Mouse (Mus musculus) left cerebral cortex, postnatal 25 days (tissue): ENCODE results near the gene Kbtbd7. TPM values are rescaled to one million over a fixed set of nuclear protein-coding genes. Genes with fewer than 3 reads are reported as not detected.
"Not testable (repeated sequence)": the region's sequence is repeated elsewhere in the genome, so short reads cannot be mapped to it uniquely, and the experiment has no call there.

Experiments
- DNase-seq, 2 experiments: peaks; one replicate each; pipeline ENCODE4 v3.0.0; 2022; ENCODE audit warnings: low spot score in 2 of 2, mixed read lengths in 1 of 2
- intact Hi-C: fragments of 180-260 bp; cut with DNase I; formaldehyde crosslinking; loops from one replicate; pipeline ENCODE4 v1.15.1; 2025
- total RNA-seq, 2 experiments: library from RNA; stranded (reverse); gene quantifications; 2 replicates each; pipeline ENCODE4 v1.2.3; 2021

Kbtbd7 gene
- total RNA-seq, 2 experiments from 2014 or later, result 39.8 to 41.0 TPM

DNA sequence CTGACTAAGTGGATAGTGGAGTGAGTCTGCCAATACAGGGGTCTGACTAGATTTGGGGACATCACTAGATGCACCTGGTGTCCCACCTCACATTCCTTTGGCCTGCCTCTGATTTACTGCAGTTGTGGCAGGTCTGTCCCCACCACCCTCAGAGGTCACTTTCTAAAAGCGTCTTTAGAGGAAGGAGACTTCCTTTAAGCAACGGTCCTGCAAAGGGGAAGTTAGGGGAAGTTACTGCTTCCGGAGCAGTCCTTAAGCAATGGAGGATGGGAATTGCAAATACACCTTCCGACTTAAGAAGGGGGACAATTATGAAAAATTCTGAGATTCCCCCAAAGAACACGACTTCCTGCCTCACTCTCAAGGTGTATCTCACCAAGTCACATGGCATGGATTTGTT is 15.1 kb downstream of the Kbtbd7 start:
- DNase-seq, result no peak
- intact Hi-C loops, result no loop called here

DNA sequence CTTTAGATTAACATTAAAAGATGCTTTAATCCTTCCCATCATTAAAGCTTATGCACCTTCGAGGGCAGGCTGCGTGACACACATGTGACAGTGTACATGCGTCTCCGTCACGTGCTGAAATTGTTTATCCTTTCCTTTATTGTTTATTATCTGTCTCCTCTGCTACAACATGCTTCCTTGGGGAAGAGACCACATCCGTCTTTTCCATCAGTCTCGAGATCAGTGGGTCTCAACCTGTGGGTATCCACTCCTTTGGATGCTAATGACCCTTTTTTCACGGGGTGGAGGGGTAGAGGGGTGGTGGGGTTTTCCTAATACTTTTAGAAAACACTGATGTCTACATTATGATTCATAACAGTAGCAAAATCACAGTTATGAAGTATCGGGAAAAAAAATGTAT is 18.3 kb downstream of the Kbtbd7 start:
- intact Hi-C loops, result no loop called here
- no peak for DNase-seq

DNA sequence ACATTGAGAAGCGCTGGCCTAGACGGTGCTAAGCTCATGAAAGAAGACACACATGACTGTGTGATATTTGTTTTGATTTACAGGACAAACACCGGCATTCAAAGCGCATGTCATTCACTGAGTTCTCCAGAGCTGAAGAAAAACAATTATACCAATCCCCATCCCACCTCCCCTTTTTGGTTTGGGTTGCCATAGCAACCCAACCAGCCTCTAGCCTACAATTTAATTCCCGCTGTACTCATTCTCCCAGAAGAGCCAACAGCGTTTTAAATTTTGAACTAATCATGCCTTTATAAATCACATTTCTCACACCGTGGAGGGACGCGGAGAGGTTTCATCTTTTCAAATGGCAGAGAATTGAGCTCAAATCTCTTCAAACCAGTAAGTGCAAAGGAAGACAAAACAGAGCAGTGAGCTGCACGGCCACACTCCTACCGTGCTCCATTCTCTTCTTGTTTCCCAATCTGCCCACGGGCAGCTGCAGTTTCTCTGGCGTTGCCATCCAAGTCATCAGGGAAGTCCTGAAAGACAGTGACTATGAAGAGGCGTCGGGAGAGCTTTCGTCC is 18.8 kb downstream of the Kbtbd7 start:
- peak; percentile 31 to 59 for DNase-seq
- intact Hi-C loops, result no loop called here

DNA sequence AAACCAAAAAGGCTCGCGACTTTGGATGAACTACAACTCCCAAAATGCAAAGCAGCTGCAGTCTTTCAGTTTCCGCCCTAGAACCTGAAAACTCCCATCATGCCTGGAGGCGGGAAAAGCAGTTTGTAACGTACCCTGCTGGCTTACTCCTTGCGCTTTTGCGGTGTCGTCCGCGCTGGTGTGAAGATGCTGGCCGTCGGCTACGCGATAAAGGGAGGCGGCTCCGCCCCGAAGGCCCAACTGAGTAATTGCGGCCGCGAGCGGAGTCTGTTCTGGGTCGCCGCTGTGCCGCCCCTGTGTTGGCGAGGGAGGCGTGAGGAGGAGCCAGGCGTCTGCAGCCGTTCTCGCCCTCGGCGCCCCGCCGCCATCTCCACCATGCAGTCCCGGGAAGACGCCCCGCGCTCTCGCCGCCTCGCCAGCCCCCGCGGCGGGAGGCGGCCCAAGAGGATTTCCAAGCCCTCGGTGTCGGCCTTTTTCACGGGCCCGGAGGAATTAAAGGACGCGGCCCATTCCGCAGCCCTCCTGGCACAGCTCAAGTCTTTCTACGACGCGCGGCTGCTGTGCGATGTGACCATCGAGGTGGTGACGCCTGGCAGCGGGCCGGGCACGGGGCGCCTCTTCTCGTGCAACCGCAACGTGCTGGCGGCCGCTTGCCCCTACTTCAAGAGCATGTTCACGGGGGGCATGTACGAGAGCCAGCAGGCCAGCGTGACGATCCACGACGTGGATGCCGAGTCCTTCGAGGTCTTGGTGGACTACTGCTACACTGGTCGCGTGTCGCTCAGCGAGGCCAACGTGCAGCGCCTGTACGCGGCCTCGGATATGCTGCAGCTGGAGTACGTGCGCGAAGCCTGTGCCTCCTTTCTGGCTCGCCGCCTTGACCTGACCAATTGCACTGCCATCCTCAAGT is 25.6 kb downstream of the Kbtbd7 start, which contains the start of gene Kbtbd6:
Gene Kbtbd6, plus strand, starts transcription at position 155 of the 910 bp plus-strand sequence.
- intact Hi-C loops, result not testable (repeated sequence)
- DNase-seq, result peak; percentile 78 to 89

DNA sequence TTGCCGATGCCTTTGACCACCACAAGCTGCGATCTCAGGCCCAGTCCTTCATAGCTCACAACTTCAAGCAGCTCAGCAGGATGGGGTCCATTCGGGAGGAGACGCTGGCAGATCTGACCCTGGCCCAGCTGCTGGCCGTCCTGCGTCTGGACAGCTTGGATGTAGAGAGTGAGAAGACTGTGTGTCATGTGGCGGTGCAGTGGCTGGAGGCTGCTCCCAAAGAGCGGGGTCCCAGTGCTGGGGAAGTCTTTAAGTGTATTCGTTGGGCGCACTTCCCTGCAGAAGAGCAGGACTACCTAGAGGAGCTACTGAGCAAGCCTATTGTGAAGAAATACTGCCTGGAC is 26.3 kb downstream of the Kbtbd7 start:
- intact Hi-C loops, DNase-seq: not testable (repeated sequence)

DNA sequence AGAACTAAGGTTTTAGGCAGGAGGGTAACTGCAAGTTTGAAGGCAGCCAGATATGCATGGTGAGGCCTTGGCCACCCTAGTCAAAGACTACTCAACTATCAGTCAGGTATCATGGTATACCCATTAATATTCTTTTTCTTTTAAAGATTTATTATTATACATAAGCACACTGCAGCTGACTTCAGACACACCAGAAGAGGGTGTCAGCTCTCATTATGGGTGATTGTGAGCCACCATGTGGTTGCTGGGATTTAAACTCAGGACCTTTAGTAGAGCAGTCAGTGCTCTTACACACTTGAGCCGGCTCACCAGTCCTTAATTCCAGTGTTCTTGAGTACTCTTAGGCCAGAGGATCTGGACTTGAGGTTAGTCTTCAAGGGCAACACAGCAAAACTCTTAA is 34.1 kb downstream of the Kbtbd7 start:
- intact Hi-C loops, result no loop called here
- DNase-seq, result no peak

DNA sequence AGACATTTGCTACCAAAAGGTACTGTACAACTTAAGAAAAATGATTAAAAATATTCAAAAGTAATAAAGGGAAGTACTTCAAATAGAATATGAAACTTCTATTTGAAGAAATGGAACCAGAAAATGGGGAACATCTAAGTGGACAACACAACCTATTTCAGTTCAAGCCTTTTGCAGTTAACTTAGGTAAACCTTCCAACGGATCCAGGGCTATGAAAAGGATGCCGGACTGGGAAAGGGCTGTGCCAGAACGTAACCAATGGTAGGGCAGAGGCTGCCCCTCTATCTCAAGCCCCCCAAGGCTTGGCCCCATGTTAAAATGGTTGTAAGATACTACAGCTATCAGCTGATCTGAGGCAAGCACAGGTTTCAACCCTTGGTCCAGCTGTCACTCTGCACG is 34.7 kb downstream of the Kbtbd7 start:
- intact Hi-C loops, result no loop called here
- no peak for DNase-seq

DNA sequence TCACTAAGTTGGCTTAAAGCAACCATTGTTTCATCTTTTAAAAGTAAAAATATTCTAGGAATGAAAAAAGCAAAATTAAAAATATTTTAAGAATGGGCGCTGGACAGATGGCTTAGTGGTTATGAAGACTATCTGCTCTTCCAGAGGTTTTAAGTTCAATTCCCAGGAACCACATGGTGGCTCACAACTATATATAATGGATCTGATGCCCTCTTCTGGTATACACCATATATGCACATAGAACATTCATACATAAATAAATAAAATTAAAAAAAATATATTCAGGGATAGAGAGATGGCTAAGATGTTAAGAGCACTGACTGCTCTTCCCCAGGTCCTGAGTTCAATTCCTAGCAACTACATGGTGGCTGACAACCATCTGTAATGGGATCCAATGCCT is 39.3 kb downstream of the Kbtbd7 start:
- no peak for DNase-seq
- intact Hi-C loops, result no loop called here

DNA sequence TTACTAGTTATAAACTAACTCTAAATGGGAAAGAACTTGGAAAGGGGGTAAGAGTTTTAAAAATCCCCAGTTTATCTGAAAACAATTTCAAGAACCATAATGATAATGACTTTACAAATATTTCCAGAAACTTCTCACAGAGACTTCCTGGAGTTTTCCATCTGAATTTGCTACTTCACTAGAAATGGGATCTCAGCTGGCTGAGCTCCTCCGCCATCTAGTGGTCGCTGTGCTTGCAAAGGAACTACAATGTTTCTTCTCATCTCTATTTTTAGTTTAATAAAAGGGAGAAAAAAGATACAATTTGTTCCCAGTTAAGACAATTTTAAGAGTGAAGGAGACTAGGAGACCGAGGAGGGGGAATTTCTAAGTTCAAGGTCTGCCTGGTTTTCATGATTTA is 41.3 kb downstream of the Kbtbd7 start:
- DNase-seq, result peak; percentile 68 to 70

DNA sequence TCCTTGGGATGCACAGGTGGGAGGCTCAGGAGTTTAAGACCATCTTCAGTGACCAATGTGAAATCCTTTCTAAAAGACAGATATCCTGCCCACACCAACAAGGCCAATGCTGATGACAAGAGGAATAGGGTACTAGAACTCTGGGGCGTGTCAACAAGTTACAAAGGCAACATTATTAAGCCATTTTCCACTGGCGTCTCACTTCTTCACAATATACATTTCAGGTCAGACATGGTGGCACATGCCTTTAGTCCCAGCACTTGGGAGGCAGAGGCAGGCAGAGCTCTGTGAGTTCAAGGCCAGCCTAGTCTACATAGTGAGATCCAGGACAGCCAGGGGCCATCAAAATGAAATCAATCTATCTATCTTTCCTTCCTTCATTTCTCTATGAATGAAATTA is 47.1 kb downstream of the Kbtbd7 start:
- intact Hi-C loops, result loop anchor here (2.0 kb wide), 1 partner anchor 349 kb away; no protein-coding TSS in a partner anchor
- DNase-seq, result no peak

More for the DNA sequence above, 41.3 kb downstream of the Kbtbd7 start:
- intact Hi-C loops, result no loop called here

Other genes with a start within 250 kb of the Kbtbd7 start
- not detected for gene Zfp957, start 179.1 kb upstream of the Kbtbd7 start, total RNA-seq
- gene Rgcc, start 124.9 kb upstream of the Kbtbd7 start, total RNA-seq, result 10 to 100 TPM; 31.9 to 42.4 TPM
- 10 to 100 TPM in 1 of 2 experiments, 1 to 10 TPM in 1; 9.1 to 13.7 TPM for gene Naa16, start 35.7 kb upstream of the Kbtbd7 start, total RNA-seq
- gene Mtrf1, start 28.7 kb upstream of the Kbtbd7 start, total RNA-seq, result 1 to 10 TPM; 5.4 to 5.8 TPM
- gene Kbtbd6, start 25.3 kb downstream of the Kbtbd7 start, total RNA-seq, result 1 to 10 TPM; 1.3 to 1.6 TPM
- gene Elf1, start 54.7 kb downstream of the Kbtbd7 start, total RNA-seq, result 1 to 10 TPM; 4.1 to 4.4 TPM
- gene Wbp4, start 55.0 kb downstream of the Kbtbd7 start, total RNA-seq, result 10 to 100 TPM; 46.2 to 48.4 TPM
- gene Sugt1, start 161.2 kb downstream of the Kbtbd7 start, total RNA-seq, result 10 to 100 TPM; 85.3 to 94.0 TPM
- gene Cnmd, start 235.7 kb downstream of the Kbtbd7 start, total RNA-seq, result 1 to 10 TPM in 1 of 2 experiments, under 1 TPM in 1; 0.87 to 1.1 TPM